Mouse (Mus musculus) erythroblast, embryonic 14.5 days (primary cell): ENCODE measurements around the gene Wipf1.

ENCODE experiments used
- GATA1 ChIP-seq: IDR thresholded peaks from 2 replicates; pipeline ENCODE4 v1.6.1; 2012; ENCODE audit warnings: low read length, inconsistent platforms, mixed read lengths
- TAL1 ChIP-seq: IDR thresholded peaks from 3 replicates; pipeline ENCODE4 v1.6.1; 2012; ENCODE audit warnings: low read length, inconsistent platforms, mixed read lengths

- TF ChIP-seq GATA1 (no peak), TAL1 (no peak)
Observed at GRCm38 (mm10) chr2:73502863-73503429, 26.6 kb downstream of the Wipf1 start.
